Comparison of ENCODE assay signal across 9 mouse cellular contexts in genomic region chr5:74792301-74792700, GRCm38 (mm10).
A peak's percentile ranks its signal among the peaks of the same experiment; 100 is the strongest.
DNase-seq lines count a peak whose midpoint lies in the region; ATAC-seq lines count a peak whose summit lies in the region.
"Had no signal": no experiment of that assay in that cellular context is flagged by ENCODE, and none has a peak within 500 bp of the region (broad histone marks: within the 10 kb centered on the region; RNA-seq: fewer than 3 reads in every experiment).

No protein-coding gene starts in this region.

- H3K27ac ChIP-seq in forebrain, embryonic 15.5 days (replicated peaks): 0 out of 2 replicates have a peak overlapping the region, but pooled peaks have one; percentile 29
- H3K27ac ChIP-seq in heart, embryonic 16.5 days (ENCODE audit: low read length): peak overlapping the region; percentile 68
- peak overlapping the region; percentile 62 for H3K27ac ChIP-seq in liver, embryonic 11.5 days (ENCODE audit: low read depth, low read length)
- H3K27ac ChIP-seq in neural tube, embryonic 11.5 days (ENCODE audit: low read depth, low read length): peak overlapping the region; percentile 66

- H3K9ac ChIP-seq in forebrain, embryonic 15.5 days (replicated peaks): peak overlapping the region; percentile 32; the same call in 1 of the 2 replicates
- peak overlapping the region; percentile 54; the same call in 1 of the 2 replicates for H3K9ac ChIP-seq in heart, embryonic 16.5 days (ENCODE audit: low read length)
- no peak overlapping the region for H3K9ac ChIP-seq in liver, embryonic 11.5 days (ENCODE audit: low read depth, low read length)
- H3K9ac ChIP-seq in neural tube, embryonic 11.5 days (ENCODE audit: low read length): 0 out of 2 replicates have a peak overlapping the region, but pooled peaks have one; percentile 29

- no peaks in the 10 kb centered on the region for H3K36me3 ChIP-seq in forebrain, embryonic 15.5 days
- no peaks in the 10 kb centered on the region for H3K36me3 ChIP-seq in heart, embryonic 16.5 days (ENCODE audit: control insufficient read depth, insufficient read depth)
- H3K36me3 ChIP-seq in liver, embryonic 11.5 days (ENCODE audit: control insufficient read depth, insufficient read depth, low read length): no peaks in the 10 kb centered on the region
- H3K36me3 ChIP-seq in neural tube, embryonic 11.5 days (ENCODE audit: control insufficient read depth, insufficient read depth, low read length): no peaks in the 10 kb centered on the region

- peaks cover 14% of the 10 kb centered on the region for H3K4me1 ChIP-seq in forebrain, embryonic 15.5 days
- H3K4me1 ChIP-seq in heart, embryonic 16.5 days (ENCODE audit: control insufficient read depth, insufficient read depth, low read length): peaks cover 11% of the 10 kb centered on the region
- peaks cover 5% of the 10 kb centered on the region; the same call in 1 of the 2 replicates for H3K4me1 ChIP-seq in liver, embryonic 11.5 days (replicated peaks; ENCODE audit: control insufficient read depth, insufficient read depth, low read length)
- peaks cover 9% of the 10 kb centered on the region for H3K4me1 ChIP-seq in neural tube, embryonic 11.5 days (ENCODE audit: control insufficient read depth, insufficient read depth, low read length)

- under 1% methylated on average over 7 of the region's 7 CpGs for WGBS in forebrain, embryonic 15.5 days
- 6% methylated on average over 7 of the region's 7 CpGs for WGBS in heart, embryonic 16.5 days
- WGBS in liver, embryonic 11.5 days: 6% methylated on average over 7 of the region's 7 CpGs
- 2% methylated on average over 7 of the region's 7 CpGs for WGBS in neural tube, embryonic 11.5 days

- no peaks in the 10 kb centered on the region for H3K9me3 ChIP-seq in forebrain, embryonic 15.5 days
- H3K9me3 ChIP-seq in heart, embryonic 16.5 days (replicated peaks; ENCODE audit: control insufficient read depth, low read length): peaks cover 4% of the 10 kb centered on the region; the same call in 1 of the 2 replicates
- H3K9me3 ChIP-seq in liver, embryonic 11.5 days (ENCODE audit: control insufficient read depth, low read length): no peaks in the 10 kb centered on the region
- no peaks in the 10 kb centered on the region for H3K9me3 ChIP-seq in neural tube, embryonic 11.5 days (ENCODE audit: control insufficient read depth, low read length)

- H3K4me3 ChIP-seq in forebrain, embryonic 15.5 days: 0 out of 2 replicates have a peak overlapping the region, but pooled peaks have one; percentile 13
- H3K4me3 ChIP-seq in heart, embryonic 16.5 days (ENCODE audit: low read length): peak overlapping the region; percentile 25; the same call in 1 of the 2 replicates
- no peak overlapping the region for H3K4me3 ChIP-seq in liver, embryonic 11.5 days (ENCODE audit: low read depth, low read length)
- H3K4me3 ChIP-seq in neural tube, embryonic 11.5 days (ENCODE audit: low read depth, low read length): no peak overlapping the region

- peak; percentile 88 for ATAC-seq in forebrain, embryonic 15.5 days (replicated peaks)
- ATAC-seq in heart, embryonic 16.5 days (replicated peaks; ENCODE audit: extremely low read depth, insufficient read depth, low FRiP score): peak; percentile 76
- ATAC-seq in liver, embryonic 11.5 days (replicated peaks; ENCODE audit: low FRiP score): no peak; the same call in 1 of the 2 replicates
- ATAC-seq in neural tube, embryonic 11.5 days (ENCODE audit: insufficient read depth, low FRiP score, low TSS enrichment): peak; percentile 27; the same call in 1 of the 2 replicates

- H3K4me2 ChIP-seq in forebrain, embryonic 15.5 days (replicated peaks): peak overlapping the region; percentile 39
- H3K4me2 ChIP-seq in heart, embryonic 16.5 days (ENCODE audit: low read depth, low read length): peak overlapping the region; percentile 59
- H3K4me2 ChIP-seq in liver, embryonic 11.5 days: 0 out of 2 replicates have a peak overlapping the region, but pooled peaks have one; percentile 17
- peak overlapping the region; percentile 33 for H3K4me2 ChIP-seq in neural tube, embryonic 11.5 days (ENCODE audit: low read depth)

- H3K27me3 ChIP-seq in forebrain, embryonic 15.5 days: no peaks in the 10 kb centered on the region; the same call in 1 of the 2 replicates
- no peaks in the 10 kb centered on the region for H3K27me3 ChIP-seq in heart, embryonic 16.5 days (ENCODE audit: control insufficient read depth, insufficient read depth, low read length)
- no peaks in the 10 kb centered on the region for H3K27me3 ChIP-seq in liver, embryonic 11.5 days (replicated peaks; ENCODE audit: control insufficient read depth, insufficient read depth, low read length)
- H3K27me3 ChIP-seq in neural tube, embryonic 11.5 days (ENCODE audit: control insufficient read depth, insufficient read depth, low read length): no peaks in the 10 kb centered on the region
- H3K27me3 ChIP-seq: CH12.LX had no signal

- peak; percentile 58 for DNase-seq in 416B (ENCODE audit: low read depth)
- DNase-seq in cerebellum, adult 11 months: peak; percentile 17
- peak; percentile 93 to 95 for DNase-seq in kidney, postnatal 25 days
- peak; percentile 59 for DNase-seq in liver, embryonic 11.5 days (ENCODE audit: low spot score)
- DNase-seq in neural tube, embryonic 11.5 days (ENCODE audit: low spot score): peak; percentile 76
- peak; percentile 7 for DNase-seq in thymus, postnatal 25 days

Comparison
In these comparisons a context has a peak if more than half of its experiments do, and no peak if none do; other contexts are left out.
1. DNase-seq: peak in every context shown above with its lines; median percentile 94 in kidney, postnatal 25 days; 76 in neural tube, embryonic 11.5 days; 59 in liver, embryonic 11.5 days; 58 in 416B; 17 in cerebellum, adult 11 months; 7 in thymus, postnatal 25 days.
2. H3K4me3 ChIP-seq: peak in forebrain, embryonic 15.5 days (single experiment) and heart, embryonic 16.5 days (single experiment); none in liver, embryonic 11.5 days (single experiment) and neural tube, embryonic 11.5 days (single experiment).
3. Peak in every context shown above with its lines, with median percentiles within 50 percentile points of each other: H3K27ac ChIP-seq and H3K4me2 ChIP-seq.